Mouse (Mus musculus): ENCODE data around the gene Mfsd10.

- TF ChIP-seq CTCF (IDR thresholded peaks at IDR 0.05; ENCODE audit: borderline replicate concordance, insufficient read depth, low read length) (peak; percentile 31; the same call in 1 of the 2 replicates), POLR2A (IDR thresholded peaks at IDR 0.05; ENCODE audit: low read depth, low read length) (peak; percentile 99)
These were observed 22.9 kb upstream of the Mfsd10 start, which contains the start of the genes Nop14 and Grk4 for GRCm38 (mm10) chr5:34659686-34660590.
